Mouse (Mus musculus) embryonic fibroblast, embryonic 13.5 days (primary cell): ENCODE results near the gene Mterf1a.

Experiments
- CTCF ChIP-seq: IDR thresholded peaks from 2 replicates; pipeline ENCODE4 v1.5.1; 2011; ENCODE audit warnings: mild to moderate bottlenecking, control low read depth, low read length, moderate library complexity, borderline replicate concordance; ENCODE audit not compliant: insufficient read depth
- POLR2A ChIP-seq: IDR thresholded peaks from 2 replicates; pipeline ENCODE4 v1.6.1; 2011; ENCODE audit warnings: low read depth, mild to moderate bottlenecking, control low read depth, low read length, moderate library complexity

- TF ChIP-seq POLR2A = no peak
- TF ChIP-seq CTCF = no peak
Observed at GRCm38 (mm10) chr5:3935266-3935665, 41.5 kb upstream of the Mterf1a start.
